Mouse (Mus musculus): ENCODE data around the gene Tbx3.

DNA sequence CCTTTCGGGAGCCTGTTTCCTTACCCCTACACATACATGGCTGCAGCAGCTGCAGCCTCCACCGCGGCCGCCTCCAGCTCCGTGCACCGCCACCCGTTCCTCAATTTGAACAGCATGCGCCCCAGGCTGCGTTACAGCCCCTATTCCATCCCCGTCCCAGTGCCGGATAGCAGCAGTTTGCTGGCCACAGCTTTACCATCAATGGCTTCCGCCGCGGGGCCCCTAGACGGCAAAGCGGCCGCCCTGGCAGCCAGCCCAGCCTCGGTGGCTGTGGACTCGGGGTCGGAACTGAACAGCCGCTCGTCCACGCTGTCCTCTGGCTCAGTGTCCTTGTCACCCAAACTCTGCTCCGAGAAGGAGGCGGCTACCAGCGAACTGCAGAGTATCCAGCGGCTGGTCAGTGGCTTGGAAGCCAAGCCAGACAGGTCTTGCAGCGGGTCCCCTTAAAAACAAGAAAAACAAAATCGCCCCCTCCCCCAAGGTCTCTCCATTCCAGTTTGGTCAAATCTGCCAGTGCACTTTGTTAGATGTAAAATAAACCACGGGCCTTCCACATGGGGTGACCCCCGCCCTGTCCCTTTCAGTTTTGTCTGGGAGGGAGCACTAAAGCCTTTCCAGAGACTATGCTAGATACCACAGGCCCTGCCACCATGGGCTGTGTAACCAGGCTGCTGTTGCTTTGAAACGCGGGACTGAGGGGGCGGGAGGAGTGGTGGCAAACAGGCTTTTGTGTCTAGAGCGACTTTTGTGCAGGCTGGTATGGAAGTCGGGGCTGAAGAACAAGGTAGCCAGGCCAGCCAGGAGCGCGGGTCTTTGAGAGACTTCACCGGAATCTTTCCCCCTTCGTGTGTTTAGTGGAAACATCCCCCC, 12.4 kb downstream of the Tbx3 start:
- TF ChIP-seq CHD2 (IDR thresholded peaks at IDR 0.05; ENCODE audit: low read depth, low read length) (no peak), ZC3H11A (IDR thresholded peaks at IDR 0.05; ENCODE audit: borderline replicate concordance, low read depth, low read length) (no peak), MAFK (IDR thresholded peaks at IDR 0.05; ENCODE audit: insufficient read depth, low read depth, low read length) (no peak), HCFC1 (IDR thresholded peaks at IDR 0.05; ENCODE audit: borderline replicate concordance, insufficient read depth, low read length) (no peak), ZNF384 (IDR thresholded peaks at IDR 0.05; ENCODE audit: low read depth, low read length) (no peak)
